Mouse (Mus musculus) B cell, adult 2 months (primary cell): Measurements from ENCODE around the gene Bpifb2.

Experiments used
- DNase-seq, 2 experiments: peaks; one replicate each; pipeline ENCODE4 v3.0.0; 2022

Gene Bpifb2

DNA sequence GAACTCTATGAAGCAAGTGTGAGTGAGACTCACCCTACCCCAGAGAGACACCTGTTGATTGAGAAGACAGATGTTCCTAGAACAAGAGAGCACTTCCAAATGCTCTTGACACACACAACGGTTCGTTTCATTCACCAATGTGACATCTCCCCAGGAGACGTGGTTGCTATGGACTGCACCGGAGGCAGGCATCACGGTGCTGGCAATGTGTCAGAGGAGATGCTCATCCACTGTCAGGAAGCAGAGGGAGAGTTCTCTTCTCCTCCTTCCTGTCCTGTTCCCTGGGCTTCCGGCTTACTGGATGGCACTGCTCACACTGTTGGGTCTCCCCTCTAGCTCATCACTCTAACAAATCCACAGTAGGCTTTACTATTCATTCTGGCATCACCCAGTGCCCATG, 58.5 kb downstream of the Bpifb2 start:
- no peak for DNase-seq

DNA sequence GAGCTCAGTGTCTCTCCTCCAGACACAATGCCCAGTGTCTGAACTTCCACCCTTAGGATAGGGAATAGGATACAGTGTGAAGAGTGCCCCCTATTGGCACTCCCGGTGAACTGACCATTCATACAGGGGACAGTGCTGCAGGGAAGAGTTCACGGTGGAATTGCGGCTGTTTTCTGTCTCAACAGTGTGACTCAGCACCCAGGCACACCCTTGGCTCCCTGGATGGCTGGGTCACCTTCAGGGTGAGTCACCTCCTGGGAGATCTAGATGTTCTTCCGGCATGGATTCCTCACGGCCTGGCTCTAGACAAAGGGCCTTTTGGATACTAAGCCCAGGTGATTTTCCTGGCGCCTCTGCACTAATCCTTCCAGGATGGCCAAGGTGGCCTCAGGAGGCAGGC, 60.5 kb downstream of the Bpifb2 start:
- DNase-seq: no peak

DNA sequence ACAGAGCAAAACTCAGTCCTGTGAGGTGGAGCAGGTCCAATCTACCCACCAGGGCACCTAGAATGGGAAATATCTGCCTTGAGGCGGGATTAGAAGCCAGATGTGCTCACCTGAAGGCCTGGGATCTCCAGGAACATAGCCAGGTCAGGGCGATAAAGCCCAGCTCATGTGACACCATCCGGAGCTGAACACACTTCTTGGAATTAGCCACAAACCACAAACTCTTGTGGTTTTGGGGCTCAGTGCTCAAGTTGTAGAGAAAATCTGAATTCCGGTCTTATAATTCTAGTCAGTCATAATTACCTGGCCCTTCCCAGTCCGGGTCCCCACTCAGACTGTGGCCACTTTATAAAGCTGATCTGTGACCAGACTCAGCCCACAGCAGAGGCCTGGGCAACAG, 63.0 kb downstream of the Bpifb2 start, which contains the start of gene Bpifb4:
Gene Bpifb4, plus strand, starts transcription at position 370 of the 400 bp plus-strand sequence.
- DNase-seq: no peak

DNA sequence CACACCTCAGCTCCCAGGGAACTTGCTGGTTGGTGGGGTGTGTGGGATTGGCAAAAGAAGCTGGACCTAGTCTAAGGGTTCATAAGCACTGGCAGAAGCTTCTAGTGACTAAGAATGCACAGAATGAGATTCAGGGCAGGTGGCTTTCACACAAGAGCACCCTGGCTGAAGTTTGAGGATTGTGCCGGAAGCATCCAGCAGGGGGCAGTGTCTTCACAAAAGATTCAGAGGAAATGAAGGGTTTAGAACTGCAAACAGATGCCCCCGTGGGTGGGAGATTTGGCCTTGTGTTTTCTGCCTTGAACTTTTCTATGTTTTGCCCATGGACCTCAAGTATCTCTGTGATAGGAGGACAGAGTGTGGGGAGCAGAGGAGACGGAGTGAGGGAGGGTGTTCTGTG, 68.7 kb downstream of the Bpifb2 start:
- peak; percentile 62 to 63 for DNase-seq

DNA sequence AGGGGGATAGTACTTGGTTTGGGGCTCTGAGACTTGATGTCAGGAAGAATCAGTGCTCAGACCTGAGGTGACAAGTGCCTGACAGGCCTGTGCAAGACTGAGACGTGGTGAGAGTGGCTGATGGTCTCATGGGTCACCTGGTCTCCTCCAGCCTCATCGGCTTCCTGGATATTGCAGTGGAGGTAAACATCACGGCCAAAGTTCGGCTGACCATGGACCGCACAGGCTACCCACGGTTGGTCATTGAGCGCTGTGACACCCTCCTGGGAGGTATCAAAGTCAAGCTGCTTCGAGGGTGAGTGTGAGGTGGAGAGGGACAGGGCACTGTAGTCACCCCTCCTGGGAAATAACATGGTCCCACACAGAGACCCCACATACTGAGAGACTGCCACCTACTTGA, 69.7 kb downstream of the Bpifb2 start:
- no peak for DNase-seq
